Mouse (Mus musculus) macrophage (primary cell): Measurements from ENCODE around the gene Rnls. TPM values are rescaled to one million over a fixed set of nuclear protein-coding genes. Genes with fewer than 3 reads are reported as not detected.

Experiments
- H3K27ac ChIP-seq: fragments of 350-480 bp; formaldehyde crosslinking; 2 replicates; pipeline ENCODE4 v1.9.0; 2021
- H3K36me3 ChIP-seq: fragments of 350-480 bp; formaldehyde crosslinking; 2 replicates; pipeline ENCODE4 v1.9.0; 2021; ENCODE audit errors: inconsistent target
- H3K4me3 ChIP-seq: fragments of 350-480 bp; formaldehyde crosslinking; 2 replicates; pipeline ENCODE4 v1.9.0; 2021; ENCODE audit errors: inconsistent target
- H3K79me2 ChIP-seq: fragments of 350-480 bp; formaldehyde crosslinking; 2 replicates; pipeline ENCODE4 v1.9.0; 2021; ENCODE audit errors: inconsistent target
- WGBS: methylation state at CpG from one replicate; pipeline ENCODE4 v1.1.7; 2026; ENCODE audit warnings: inconsistent platforms; ENCODE audit not compliant: missing documents; 5-methylcytosine and 5-hydroxymethylcytosine counted together
- polyA plus RNA-seq: library from polyadenylated mRNA; stranded (reverse); fragments of 250-400 nt; gene quantifications from 3 replicates; pipeline ENCODE4 v1.2.4, GENCODE M21; 2018; ENCODE audit warnings: inconsistent platforms

The Rnls gene
- polyA plus RNA-seq, 1 experiment from 2014 or later = 2.7 TPM

DNA sequence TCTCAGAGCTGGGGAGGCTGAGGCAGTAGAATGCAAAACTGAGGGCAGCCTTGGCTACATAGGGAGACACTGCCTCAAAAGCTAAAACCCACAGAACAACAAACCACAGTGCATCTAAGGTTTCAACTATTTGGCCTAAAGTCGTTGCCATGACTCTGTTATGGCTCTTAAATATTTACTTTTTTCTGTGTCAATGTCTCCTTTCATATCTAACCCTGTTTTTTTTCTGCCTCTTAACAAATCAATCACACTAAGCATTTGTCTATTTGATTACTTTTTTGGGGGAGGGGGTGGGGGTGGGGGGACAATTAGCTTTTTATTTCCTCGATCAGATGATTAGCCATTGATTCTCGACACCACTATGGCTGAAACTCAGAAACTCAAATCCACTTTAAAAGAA, 294.4 kb downstream of the Rnls start:
- Histone ChIP-seq H3K79me2 (no peaks in the 10 kb centered on the region), H3K27ac (no peak overlapping the region)

DNA sequence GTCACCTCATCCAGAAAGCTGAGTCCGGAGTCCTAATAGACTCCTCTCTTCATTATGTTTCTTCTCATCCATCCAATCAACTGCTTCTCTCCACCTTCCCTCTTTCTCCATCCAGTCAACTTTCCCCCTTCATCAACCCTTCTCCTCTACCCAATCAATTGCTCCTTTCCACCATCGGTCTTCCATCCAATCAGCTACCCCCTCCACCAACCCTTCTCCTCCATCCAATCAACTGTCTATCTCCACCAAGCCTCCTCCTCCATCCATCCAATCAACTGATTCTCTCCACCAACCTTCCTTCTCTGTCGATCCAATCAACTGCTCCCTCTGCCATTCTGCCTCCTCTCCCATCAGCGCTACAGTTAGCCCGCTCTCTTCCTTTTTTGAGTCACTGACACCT, 295.5 kb downstream of the Rnls start:
- Histone ChIP-seq H3K27ac (no peak overlapping the region), H3K36me3 (no peaks in the 10 kb centered on the region), H3K4me3 (no peak overlapping the region), H3K79me2 (no peaks in the 10 kb centered on the region)
- WGBS = 99% methylated on average over 5 of the region's 5 CpGs

More for the DNA sequence above, 294.4 kb downstream of the Rnls start:
- Histone ChIP-seq H3K4me3 (no peak overlapping the region), H3K36me3 (no peaks in the 10 kb centered on the region)
- 83% methylated on average over 3 of the region's 3 CpGs for WGBS

DNA sequence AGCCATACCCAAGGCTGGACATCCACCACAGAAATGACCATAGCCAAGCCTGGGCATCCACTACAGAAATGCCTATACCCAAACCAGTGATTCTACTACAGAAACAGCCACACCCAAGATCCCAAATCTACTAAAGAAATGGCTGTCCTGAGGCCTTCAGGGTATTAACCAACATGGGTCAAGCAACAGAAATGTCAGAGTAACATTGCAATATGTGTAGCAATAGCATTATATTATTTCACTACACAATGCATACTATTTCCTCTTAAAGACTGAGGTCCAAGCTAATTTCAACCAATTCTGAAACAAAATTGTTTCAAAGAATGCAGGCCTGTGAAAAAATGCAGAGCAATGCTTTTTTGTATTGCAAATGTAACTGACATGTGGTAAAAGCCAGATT, 299.5 kb downstream of the Rnls start:
- Histone ChIP-seq H3K79me2 (no peaks in the 10 kb centered on the region), H3K27ac (no peak overlapping the region), H3K4me3 (no peak overlapping the region), H3K36me3 (no peaks in the 10 kb centered on the region)

- WGBS = 85% methylated on average over 3 of the region's 3 CpGs
- no peaks in the 10 kb centered on the region for H3K79me2 ChIP-seq
- H3K27ac ChIP-seq = no peak overlapping the region
- no peaks in the 10 kb centered on the region for H3K36me3 ChIP-seq
- no peak overlapping the region for H3K4me3 ChIP-seq
Measured at GRCm38 (mm10) chr19:33091324-33091723, 300.8 kb downstream of the Rnls start.

GRCm38 (mm10) chr19:33088868-33089267, 303.2 kb downstream of the Rnls start:
- WGBS = 90% methylated on average over 2 of the region's 2 CpGs
- H3K36me3 ChIP-seq = no peaks in the 10 kb centered on the region
- no peak overlapping the region for H3K27ac ChIP-seq
- no peak overlapping the region for H3K4me3 ChIP-seq
- H3K79me2 ChIP-seq = no peaks in the 10 kb centered on the region

GRCm38 (mm10) chr19:33087961-33088360, 304.1 kb downstream of the Rnls start:
- no peak overlapping the region for H3K4me3 ChIP-seq
- 73% methylated on average over 4 of the region's 4 CpGs for WGBS
- H3K79me2 ChIP-seq = no peaks in the 10 kb centered on the region
- H3K27ac ChIP-seq = no peak overlapping the region
- no peaks in the 10 kb centered on the region for H3K36me3 ChIP-seq

Other genes with a start within 250 kb of the Rnls start
- gene Lipo4, start 125.5 kb upstream of the Rnls start, polyA plus RNA-seq = not detected in 3 replicates
- gene Gm8978, start 233.0 kb upstream of the Rnls start, polyA plus RNA-seq = not detected in 3 replicates